Mouse (Mus musculus) lung, adult 2 months (tissue): ENCODE measurements at regions not wholly inside any gene's neighbourhood (a gene's known extent, or its start where the extent isn't known, plus 50 kb on each side); places are given as distances from the start of the nearest gene placed in this dataset.

ENCODE experiments used
- DNase-seq: peaks from one replicate; pipeline ENCODE4 v3.0.0; 2022
- H3K4me1 ChIP-seq: fragments of 200-500 bp; 2 replicates; pipeline ENCODE4 v1.6.1; 2011; ENCODE audit warnings: low read length; ENCODE audit not compliant: control insufficient read depth, insufficient read depth
- H3K4me3 ChIP-seq: fragments of 200-500 bp; replicated peaks from 2 replicates; pipeline ENCODE3; 2011; ENCODE audit warnings: low read depth, mild to moderate bottlenecking, control low read depth, low read length; ENCODE audit errors: extremely low read depth
- CTCF ChIP-seq: fragments of 200-500 bp; IDR thresholded peaks from 2 replicates; pipeline ENCODE4 v1.5.1; 2011; ENCODE audit warnings: mild to moderate bottlenecking, low read length, control low read depth; ENCODE audit not compliant: insufficient read depth
- POLR2A ChIP-seq: fragments of 200-500 bp; IDR thresholded peaks from 2 replicates; pipeline ENCODE4 v1.6.1; 2011; ENCODE audit warnings: low read depth, mild to moderate bottlenecking, control low read depth, low read length, borderline replicate concordance; ENCODE audit errors: extremely low read depth
- WGBS: fragments of 180-500 bp; shearing (Covaris S2); methylation state at CpG from one replicate; pipeline ENCODE4 v1.1.7; 2018; 5-methylcytosine and 5-hydroxymethylcytosine counted together

DNA sequence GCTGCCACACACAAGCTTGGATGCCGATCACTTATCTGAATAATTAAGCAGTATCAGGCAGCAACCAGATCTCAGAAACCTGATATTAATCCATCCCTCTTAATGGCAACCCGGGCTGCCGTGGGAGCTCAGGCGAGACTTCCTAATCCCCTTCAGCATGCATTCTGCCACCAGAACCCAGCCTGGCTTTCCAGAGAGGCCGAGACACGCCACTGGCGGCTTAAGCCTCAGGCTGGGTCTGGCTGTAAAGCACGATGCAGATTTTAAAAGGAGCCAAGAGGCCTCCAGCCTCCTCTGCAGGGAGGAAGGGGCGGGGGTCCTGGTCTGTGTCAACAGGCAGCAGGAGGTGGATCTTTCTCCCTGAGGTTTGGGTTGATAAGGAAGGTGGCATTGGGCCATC, 659.1 kb upstream of the 3110018I06Rik start:
- TF ChIP-seq POLR2A (no peak), CTCF (no peak)
- Histone ChIP-seq H3K4me1 (no peaks in the 10 kb centered on the region), H3K4me3 (no peak overlapping the region)
- WGBS: 24% methylated on average over 9 of the region's 9 CpGs
- no peak for DNase-seq

DNA sequence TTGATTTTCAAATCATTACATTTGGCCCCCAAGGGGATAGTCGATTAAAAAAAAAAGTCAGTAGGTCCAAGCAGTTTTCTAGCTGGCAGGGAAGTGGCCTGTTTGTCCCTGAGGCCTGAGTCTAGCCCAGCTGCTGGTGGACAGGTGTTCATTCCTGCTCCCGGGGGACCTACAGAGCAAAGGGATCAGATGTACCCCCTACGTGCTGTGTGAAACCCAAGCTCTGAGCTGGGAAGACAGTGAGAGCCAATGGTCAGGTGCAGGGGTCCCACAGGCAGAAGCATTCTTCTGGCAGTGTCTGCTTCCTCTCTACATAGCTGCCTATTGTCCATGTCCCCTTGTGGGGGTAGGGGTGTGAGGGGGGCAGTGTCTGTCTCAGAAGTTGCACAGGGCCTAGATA, 653.2 kb upstream of the 3110018I06Rik start:
- WGBS: 68% methylated on average over 3 of the region's 3 CpGs
- TF ChIP-seq CTCF (no peak), POLR2A (no peak)
- no peaks in the 10 kb centered on the region for H3K4me1 ChIP-seq
- no peak for DNase-seq
- no peak overlapping the region for H3K4me3 ChIP-seq

DNA sequence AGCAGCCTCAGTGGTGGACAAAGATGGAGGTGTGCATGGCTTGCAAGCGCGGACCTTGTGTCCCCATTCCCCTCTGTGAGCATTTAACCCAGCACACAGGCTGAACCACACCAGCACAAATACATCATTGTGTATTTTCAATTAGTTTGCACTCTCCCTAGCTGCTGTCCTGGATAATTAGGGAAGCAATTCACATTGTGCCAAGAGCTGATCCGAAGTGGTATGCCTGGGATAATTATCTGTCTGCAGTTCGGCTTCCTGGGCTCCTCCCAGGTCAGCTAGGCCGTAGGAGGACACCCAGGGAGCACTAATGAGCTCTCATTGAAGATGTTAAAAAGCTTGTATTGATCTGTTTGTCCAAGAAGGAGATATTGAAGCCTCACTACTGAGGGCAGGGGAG, 648.8 kb upstream of the 3110018I06Rik start:
- Histone ChIP-seq H3K4me1 (no peaks in the 10 kb centered on the region), H3K4me3 (no peak overlapping the region)
- TF ChIP-seq CTCF (no peak), POLR2A (no peak)
- no peak for DNase-seq
- WGBS: 56% methylated on average over 5 of the region's 5 CpGs

GRCm38 (mm10) chr12:106840150-106840651, 648.2 kb upstream of the 3110018I06Rik start:
- Histone ChIP-seq H3K4me1 (no peaks in the 10 kb centered on the region), H3K4me3 (no peak overlapping the region)
- 64% methylated on average over 9 of the region's 9 CpGs for WGBS
- DNase-seq: no peak
- no peak for TF ChIP-seq POLR2A
- no peak for TF ChIP-seq CTCF

GRCm38 (mm10) chr12:106841996-106842395, 646.4 kb upstream of the 3110018I06Rik start:
- Histone ChIP-seq H3K4me3 (no peak overlapping the region), H3K4me1 (no peaks in the 10 kb centered on the region)
- TF ChIP-seq CTCF (no peak), POLR2A (no peak)
- DNase-seq: no peak
- WGBS: 49% methylated on average over 8 of the region's 8 CpGs

DNA sequence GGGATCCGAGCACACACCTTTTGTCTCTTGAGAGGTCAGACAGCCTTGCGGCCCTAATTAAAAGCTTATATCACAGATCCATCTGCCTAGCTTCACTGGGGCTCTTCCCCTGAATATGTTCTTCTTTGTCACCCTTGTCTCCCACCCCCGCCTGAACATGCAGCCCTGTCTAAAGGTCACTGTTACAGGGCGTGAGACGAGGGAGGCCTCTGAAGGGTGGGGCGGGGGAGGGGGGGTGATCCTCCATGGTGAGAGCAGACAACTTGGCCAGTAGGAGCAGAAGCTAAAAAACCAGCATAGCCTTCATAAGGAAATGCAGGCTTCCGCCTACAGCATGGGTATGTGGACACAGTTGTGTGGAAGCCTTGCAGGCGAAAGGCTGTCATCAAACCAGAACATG, 646.0 kb upstream of the 3110018I06Rik start:
- 56% methylated on average over 8 of the region's 8 CpGs for WGBS
- no peak for TF ChIP-seq POLR2A
- TF ChIP-seq CTCF: no peak
- DNase-seq: no peak
- Histone ChIP-seq H3K4me3 (no peak overlapping the region), H3K4me1 (no peaks in the 10 kb centered on the region)

DNA sequence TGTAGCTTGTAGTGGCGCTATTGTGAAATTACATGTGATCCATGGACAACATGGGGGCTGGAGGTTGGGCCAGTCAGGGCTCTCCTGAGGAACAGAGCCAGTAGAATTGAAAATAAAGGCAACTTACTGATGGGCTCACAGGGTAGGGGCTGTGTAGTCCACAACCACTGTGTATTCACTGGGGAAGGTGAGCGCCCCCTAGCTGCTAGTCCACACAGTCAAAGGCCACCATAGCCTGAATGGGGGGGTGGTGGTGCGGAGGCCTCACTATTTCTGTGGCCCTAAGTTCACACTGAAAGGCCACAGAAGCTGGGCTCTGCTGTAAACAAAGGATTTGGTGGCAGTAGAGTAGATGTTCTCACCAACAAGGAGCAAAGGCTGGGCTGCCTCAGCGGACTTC, 636.8 kb upstream of the 3110018I06Rik start:
- Histone ChIP-seq H3K4me3 (no peak overlapping the region), H3K4me1 (no peaks in the 10 kb centered on the region)
- no peak for DNase-seq
- 77% methylated on average over 4 of the region's 4 CpGs for WGBS
- no peak for TF ChIP-seq CTCF
- TF ChIP-seq POLR2A: no peak

GRCm38 (mm10) chr12:106852736-106853135, 635.7 kb upstream of the 3110018I06Rik start:
- WGBS: 72% methylated on average over 8 of the region's 8 CpGs
- no peak overlapping the region for H3K4me3 ChIP-seq
- DNase-seq: no peak
- H3K4me1 ChIP-seq: no peaks in the 10 kb centered on the region
- TF ChIP-seq CTCF: no peak
- no peak for TF ChIP-seq POLR2A

DNA sequence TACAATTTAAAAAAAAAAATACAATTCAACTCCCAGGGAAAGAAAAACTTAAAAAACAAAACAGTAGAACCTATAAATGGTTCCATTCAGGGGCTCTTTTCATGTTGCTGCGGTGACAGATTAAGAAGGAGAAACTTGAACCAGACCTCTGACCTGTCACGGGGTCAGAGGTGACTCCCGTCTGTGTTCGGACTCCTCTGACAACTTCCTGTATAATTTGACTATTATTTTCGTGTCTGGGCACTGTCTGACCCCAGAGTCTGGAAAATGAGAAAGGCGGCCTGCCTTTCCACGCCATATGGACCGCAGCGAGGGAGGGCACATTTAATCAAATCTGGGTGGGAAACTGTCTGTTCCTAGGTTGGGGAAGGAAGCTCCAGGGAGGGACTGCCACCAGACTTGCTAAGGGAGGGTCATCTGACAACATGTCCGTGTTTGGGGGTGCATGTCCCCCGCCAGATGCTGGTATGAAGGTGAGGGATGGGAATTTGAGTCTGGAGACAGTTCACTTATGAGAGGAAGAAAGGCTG, 634.7 kb upstream of the 3110018I06Rik start:
- Histone ChIP-seq H3K4me3 (no peak overlapping the region), H3K4me1 (no peaks in the 10 kb centered on the region)
- TF ChIP-seq CTCF (no peak), POLR2A (no peak)
- 41% methylated on average over 11 of the region's 11 CpGs for WGBS
- no peak for DNase-seq

DNA sequence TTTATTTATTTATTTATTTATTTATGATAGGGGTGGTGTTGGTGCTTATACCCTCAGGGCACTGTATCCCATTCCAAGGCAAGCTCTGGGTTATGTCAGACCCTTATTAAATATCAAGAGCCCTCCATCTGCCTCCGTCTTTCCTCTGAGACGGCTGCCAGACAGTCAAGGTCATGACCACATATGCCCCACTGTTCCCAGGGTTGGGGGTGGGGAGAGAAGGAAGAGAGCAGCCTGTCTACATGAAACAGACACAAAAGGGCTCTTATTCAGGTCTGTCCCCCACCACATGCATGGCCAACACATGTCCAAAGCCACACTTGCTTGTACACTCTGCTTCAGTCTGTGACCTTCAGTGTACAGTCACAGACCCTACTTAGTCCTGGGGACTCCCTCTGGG, 632.9 kb upstream of the 3110018I06Rik start:
- WGBS: 60% methylated on average over 2 of the region's 2 CpGs
- no peak for DNase-seq
- Histone ChIP-seq H3K4me3 (no peak overlapping the region), H3K4me1 (no peaks in the 10 kb centered on the region)
- TF ChIP-seq POLR2A (no peak), CTCF (no peak)

DNA sequence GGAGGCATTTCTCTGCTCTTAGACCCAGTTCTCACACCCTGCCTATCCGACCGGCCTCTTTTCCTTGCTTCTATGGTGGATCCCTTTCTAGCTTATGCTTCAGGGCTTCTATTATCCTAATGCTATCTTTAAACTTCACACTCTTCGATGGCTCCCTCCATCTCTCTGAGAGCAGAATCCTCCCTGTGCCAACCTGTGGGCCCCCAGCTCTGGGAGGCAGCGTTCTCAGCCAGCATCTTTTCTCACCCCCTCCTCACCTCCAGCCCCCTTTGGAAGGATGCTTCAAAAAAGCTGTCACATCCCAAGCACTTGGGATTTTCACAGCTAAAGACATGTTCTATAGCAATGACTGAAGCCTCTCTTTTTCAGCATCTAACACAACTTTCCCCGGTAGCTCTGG, 626.8 kb upstream of the 3110018I06Rik start:
- DNase-seq: no peak
- no peak for TF ChIP-seq POLR2A
- no peak for TF ChIP-seq CTCF
- Histone ChIP-seq H3K4me1 (no peaks in the 10 kb centered on the region), H3K4me3 (no peak overlapping the region)
- WGBS: 83% methylated on average over 5 of the region's 5 CpGs
